Mouse (Mus musculus): ENCODE measurements around the gene Scamp4. TPM values are rescaled to one million over a fixed set of nuclear protein-coding genes. Genes with fewer than 3 reads are reported as not detected.
"Not testable (repeated sequence)": the region's sequence is repeated elsewhere in the genome, so short reads cannot be mapped to it uniquely, and the experiment has no call there.

Gene Scamp4
- total RNA-seq, 2 experiments from 2014 or later = 49.5 to 51.8 TPM

- DNase-seq (ENCODE audit: low spot score in 2 of 2) = no peak
These were observed 44.3 kb downstream of the Scamp4 start for GRCm38 (mm10) chr10:80646936-80647335.

DNA sequence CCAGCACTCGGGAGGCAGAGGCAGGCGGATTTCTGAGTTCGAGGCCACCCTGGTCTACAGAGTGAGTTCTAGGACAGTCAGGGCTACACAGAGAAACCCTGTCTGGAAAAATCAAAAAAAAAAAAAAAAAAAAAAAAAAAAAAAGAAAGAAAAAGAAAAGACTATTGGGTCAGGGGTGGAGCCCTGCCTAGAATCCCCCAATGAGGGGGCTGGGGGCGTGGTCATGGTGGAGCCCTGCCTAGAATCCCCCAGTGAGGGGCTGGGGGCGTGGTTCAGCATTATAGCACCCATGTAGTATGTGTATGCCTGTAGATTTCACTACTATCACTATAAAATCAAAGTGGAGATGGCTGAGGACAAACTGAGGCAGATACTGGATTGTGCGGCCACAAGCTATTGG, 47.2 kb downstream of the Scamp4 start:
- DNase-seq (ENCODE audit: low spot score in 2 of 2) = not testable (repeated sequence)

GRCm38 (mm10) chr10:80650392-80650791, 47.7 kb downstream of the Scamp4 start:
- DNase-seq (ENCODE audit: low spot score in 2 of 2) = no peak

DNA sequence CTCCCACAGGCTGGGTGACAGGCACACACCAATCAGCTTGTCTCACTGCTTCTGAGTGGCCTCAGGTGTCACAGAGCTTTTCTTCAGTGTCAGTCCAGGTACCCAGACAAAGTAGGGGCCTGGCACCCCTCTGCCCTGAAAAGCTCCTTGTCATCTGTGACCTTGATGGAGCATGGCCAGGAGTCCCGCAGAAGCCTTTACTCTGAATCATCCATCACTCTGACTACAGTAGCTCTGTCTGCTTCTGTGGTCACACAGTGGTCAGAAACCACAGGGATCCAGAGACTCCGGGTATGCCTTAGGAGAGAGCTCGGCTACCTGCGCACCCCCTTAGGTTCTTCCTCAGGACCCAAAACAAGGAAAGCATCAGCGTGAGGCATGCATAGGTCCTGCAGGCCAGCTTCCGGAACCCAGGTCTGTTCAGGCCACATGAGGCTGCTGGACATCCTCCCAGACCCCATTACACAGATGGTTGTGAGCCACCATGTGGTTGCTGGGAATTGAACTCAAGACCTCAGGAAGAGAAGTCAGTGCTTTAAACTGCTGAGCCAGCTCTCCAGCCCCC, 50.6 kb downstream of the Scamp4 start:
- DNase-seq (ENCODE audit: low spot score in 2 of 2) = no peak

DNA sequence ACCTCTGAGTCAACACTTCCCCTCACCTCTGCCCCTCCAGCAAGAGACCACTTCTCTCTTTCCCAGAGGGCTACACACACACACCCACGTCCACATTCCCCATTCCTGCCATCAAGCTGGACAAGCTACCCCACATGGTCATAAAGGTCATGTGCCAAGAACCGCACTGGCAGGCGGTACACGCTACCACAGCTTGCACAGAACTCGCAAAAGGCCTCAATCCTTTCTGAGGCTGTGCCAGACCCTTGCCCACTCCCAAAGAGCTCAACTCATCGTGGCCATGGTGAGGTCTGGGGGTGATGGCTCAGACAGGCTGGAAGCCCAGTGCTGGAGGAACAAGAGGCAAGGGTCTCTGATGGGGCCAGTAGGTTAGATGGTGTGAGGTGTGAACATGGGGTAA, 52.2 kb downstream of the Scamp4 start:
- DNase-seq (ENCODE audit: low spot score in 2 of 2) = no peak

DNA sequence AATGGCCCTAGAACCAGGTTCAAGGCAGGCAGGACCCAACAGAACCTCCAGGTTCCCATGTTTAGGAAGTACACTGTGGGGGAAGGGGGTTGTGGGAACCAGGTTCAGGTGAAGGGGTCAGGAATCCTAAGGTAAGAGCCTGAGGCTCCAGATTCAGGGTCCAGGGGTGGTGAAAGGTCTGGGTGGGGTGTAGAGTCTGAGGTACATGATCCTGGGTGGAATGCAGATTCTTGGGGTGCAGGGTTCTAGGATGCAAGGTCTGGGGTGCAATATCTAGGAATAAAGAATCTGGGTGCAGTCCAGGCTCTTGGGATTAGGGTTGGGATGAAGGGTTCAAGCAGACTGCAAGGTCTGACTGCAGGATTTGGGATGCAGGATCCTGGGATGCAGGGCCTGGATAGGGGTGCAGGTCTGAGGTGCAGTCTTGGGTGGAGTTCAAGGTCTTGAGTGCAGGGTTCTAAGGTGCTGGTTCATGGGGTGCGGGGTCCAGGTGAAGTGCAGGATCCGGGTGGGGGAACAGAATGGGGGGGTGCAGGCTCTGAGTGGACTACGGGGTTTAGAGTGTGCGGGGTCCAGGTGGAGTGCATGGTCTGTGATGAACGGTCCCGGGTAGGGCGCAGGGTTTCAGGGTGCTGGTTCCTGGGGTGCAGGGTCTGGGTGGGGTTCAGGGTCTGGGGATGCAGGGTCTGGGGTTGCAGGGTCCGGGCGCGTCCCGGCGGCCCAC, 52.9 kb downstream of the Scamp4 start:
- DNase-seq (ENCODE audit: low spot score in 2 of 2) = no peak

DNA sequence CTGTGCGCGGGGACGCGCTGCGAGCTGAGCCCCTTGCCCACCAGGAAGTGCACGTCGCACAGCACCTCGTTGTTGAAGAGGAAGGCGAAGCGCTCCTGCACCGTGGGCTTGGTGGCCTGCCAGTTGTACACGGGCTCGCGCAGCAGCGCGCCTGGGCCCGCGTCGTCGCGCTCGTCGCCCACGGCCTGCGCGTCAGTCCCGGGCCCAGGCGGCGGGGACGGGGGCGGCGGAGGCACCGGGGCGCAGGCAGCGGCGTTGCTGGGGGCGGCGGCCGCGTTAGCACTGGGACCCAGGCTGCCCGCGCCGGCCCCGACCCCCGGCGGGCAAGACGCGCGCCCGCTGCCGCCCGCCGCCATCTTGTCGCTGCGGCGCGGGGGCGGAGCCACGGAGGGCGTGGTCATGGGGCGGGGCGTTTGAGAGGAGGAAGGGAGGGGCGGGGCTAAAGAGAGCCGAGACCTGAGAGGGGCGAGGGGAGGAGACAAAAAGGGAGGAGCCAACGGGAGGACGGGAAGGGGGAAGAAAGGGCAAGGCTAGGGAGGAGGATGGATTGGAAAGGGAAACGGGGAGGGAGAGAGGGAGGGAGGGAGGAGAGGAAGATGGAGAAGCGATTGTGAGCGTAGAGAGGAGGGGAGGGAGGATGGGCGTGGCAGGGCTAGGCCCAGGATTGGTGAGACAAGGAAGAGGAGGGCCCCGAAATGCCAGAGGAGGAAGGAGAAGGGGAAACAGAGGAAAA, 53.6 kb downstream of the Scamp4 start:
- peak; percentile 94 to 95 for DNase-seq (ENCODE audit: low spot score in 2 of 2)

DNA sequence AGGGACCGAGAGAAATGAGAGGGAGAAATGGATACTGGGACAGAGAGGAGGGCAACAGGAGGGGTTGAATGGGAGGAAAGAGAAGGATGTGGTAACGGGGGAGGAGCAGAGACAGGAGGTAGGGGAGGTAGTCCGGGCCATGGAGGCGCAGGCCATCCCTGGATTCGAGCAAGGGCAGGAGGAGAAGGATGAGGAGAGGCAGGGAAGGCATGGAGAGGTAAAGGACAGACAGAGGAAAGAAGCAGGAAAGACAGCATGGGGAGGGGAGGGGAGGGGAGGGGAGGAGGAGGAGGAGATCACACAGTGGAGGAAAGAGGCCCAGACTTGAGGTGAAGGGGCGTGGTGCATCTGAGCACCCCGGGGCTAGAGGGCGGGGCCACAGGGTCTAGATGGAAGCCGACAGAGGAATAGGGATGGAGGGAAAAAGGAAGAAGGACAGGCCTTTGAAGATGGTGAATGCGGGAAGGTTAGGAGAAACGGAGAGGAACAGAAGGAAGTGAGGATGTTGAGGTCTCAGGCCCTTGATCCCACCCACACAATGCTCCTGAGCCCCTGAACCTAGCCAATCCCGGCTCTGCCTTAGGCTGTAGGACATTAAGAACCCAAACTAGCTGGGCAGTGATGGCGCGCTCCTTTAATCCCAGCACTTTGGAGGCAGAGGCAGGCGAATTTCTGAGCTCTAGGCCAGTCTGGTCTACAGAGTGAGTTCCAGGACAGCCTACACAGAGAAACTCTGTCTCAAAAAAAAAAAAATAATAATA, 54.4 kb downstream of the Scamp4 start, which contains the start of gene Btbd2:
Gene Btbd2 (minus strand): TSS at position 209 of the 761 bp plus-strand sequence.
- DNase-seq (ENCODE audit: low spot score in 2 of 2) = no peak

DNA sequence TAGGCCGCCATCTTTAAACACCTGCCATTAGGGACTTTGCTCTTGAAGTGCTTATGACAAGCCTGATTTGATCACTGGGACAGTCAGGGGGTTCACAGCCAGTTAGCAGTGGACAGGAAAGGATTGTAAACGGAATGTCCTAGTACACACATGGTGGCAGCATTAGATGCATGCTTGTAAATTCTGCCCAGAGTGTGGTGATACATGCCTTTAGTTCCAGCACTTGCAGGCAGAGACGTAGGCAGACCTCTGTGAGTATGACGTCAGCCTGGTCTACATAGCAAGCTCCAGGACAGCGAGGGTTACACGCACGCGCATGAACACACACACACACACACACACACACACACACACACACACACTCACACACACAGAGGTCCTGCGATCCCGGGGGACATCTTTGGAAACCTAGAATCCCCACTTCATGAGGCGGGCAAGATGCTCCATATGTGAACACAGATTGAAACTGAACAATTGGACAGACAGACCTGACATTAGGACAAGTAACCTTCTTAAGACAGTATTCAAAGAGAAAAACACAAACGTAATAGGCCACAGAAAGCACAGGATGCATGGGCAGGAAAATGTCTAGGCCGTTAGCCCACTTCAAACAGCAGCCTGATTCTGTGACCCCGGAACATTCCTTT, 55.6 kb downstream of the Scamp4 start:
- DNase-seq (ENCODE audit: low spot score in 2 of 2) = no peak

GRCm38 (mm10) chr10:80658841-80659202, 56.1 kb downstream of the Scamp4 start:
- no peak for DNase-seq (ENCODE audit: low spot score in 2 of 2)

DNA sequence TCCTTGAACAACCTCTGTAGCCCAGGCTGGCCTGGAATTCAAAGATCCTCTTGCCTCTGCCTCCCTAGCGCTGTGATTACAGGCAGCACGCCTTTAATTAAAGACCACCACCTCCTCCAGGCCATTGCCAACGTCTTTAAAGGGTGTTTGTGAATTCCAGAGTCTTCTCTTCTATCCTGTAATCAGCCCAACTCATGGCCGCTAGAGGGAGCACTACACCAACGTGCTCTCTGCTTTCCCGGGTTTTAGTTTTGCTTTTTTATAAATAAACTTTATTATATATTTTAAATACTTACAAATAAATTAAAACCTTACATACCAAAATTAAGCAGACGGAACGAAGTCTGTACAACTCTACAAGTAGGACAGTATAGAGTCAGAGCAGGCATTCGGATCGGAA, 56.5 kb downstream of the Scamp4 start:
- peak; percentile 46 to 56 for DNase-seq (ENCODE audit: low spot score in 2 of 2)

- no peak for DNase-seq (ENCODE audit: low spot score in 2 of 2)
These were observed 58.5 kb downstream of the Scamp4 start for GRCm38 (mm10) chr10:80661149-80661548.

DNA sequence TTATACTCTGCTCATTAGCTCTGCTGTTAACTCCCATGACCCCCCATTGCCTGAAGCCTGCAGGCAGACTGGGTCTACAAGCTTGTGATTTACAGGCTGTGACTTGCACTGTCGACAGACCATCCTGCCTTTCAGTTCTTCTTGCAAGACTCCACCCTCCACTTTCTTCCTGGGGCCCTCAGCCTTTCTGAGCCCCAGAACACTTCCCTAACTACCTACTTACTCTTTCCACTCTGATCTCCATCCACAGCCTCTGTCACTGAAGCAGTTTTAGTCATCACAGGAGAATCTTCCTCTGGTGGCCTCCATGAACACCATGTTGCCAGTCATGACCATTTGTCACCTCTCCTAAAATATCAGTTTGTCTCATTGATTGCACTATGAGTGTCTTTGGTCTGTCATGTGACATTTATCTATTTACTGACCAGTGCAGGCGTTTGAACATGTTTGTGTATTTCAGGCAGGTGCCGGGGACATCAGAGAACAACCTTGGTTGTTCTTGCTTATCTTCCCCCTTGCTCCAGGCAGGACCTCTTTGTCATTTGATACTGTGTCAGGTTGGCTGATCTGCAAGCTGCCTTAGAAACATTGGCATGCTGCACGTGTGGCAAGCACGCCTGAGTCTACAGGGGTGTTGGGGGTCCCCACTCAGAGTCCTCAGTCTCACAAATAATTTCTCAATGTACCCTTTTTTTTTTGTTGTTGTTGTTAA, 61.0 kb downstream of the Scamp4 start:
- DNase-seq (ENCODE audit: low spot score in 2 of 2) = no peak

- DNase-seq (ENCODE audit: low spot score in 2 of 2) = peak; percentile 51 to 66
These were observed 61.7 kb downstream of the Scamp4 start for GRCm38 (mm10) chr10:80664197-80665015.

DNA sequence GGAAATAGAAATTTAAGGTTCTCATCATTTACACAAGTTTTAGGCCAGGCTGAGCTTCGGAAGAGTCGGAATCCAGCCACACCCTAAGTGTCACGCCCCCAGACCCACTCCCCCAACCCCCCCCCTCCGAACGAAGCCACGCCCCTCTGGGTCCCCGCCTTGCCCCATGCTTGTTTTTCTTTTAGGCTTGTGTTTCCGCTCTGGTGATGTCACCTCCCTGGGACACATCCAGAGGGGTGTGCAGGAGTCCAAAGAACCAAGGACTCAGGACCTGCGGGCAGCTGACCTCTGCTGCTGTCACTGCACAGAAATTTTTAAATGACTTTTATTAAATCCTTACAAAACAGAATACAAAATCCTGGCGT, 62.3 kb downstream of the Scamp4 start:
- DNase-seq (ENCODE audit: low spot score in 2 of 2) = no peak

Measured in adrenal gland, postnatal 4 days (tissue).